Mouse (Mus musculus) olfactory bulb, adult 2 months (tissue): ENCODE data around the gene Ncoa3.

Experiments
- CTCF ChIP-seq: fragments of 200-500 bp; IDR thresholded peaks from 2 replicates; pipeline ENCODE4 v1.5.1; 2012; ENCODE audit warnings: low read depth, mild to moderate bottlenecking, low read length, moderate library complexity; ENCODE audit not compliant: insufficient read depth
- POLR2A ChIP-seq: fragments of 200-500 bp; IDR thresholded peaks from 2 replicates; pipeline ENCODE4 v1.6.1; 2012; ENCODE audit warnings: mild to moderate bottlenecking, low read depth, low read length, moderate library complexity; ENCODE audit not compliant: insufficient read depth

DNA sequence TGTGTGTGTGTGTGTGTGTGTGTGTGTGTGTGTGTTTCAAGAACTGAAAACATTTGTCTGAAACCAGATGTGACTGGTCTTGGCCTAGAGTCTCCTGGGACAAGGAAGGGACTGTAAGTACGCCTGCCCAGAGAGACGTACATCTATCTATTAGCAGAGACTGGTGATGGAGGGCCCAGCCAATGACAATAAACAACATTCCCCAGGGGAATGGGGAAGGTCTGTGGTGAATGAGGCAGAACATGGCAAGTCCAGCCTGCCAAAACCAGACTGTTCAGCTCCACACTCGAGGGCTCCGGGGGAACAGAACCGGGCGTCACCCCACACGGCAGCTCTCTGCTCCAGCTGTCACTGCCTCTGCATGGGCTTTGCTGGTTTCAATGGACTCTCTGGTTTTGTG is 110.5 kb downstream of the Ncoa3 start:
- TF ChIP-seq CTCF (no peak), POLR2A (no peak)
